8 mouse cellular contexts compared by ENCODE assay signal in the genomic region with DNA sequence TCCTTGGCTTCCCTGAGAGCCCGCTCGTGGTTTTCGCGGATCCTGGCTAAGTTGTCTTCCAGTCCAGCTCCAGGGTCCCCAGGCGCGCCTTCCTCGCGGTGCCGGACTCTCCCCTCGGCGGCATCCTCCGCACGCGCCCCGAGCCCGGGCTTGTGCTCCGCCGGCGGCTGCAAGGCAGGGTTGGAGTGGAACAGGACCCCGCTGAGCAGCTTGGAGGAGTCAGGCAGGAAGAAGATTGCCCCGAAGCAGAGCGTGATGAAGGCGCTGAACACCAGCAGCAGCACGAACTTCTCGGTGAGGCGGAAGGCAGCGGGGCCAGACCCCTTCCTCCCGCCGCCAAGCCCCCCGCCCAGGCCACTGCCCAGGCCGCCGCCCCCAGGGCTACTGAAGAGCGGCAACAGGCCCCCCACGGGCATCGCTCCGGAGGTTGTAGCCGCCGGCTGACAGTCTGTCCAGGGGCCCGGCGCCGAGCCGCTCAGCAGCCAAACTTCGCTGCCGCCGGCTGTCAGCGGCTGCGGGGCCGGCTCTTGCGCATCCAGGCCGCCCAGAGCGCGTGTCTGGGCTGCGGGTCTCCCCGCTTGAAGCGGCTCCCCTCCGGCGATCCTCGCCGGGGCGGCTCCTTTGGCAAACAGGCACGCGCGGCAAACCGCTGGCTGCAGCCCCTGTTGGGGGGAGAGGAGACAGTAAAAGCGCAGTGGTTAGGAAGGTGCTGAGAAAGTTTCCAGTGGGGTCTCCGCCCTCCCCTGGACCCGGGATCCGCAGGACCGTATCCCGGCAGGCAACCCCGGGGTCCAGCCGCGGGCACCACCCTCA. TPM values are rescaled to one million over a fixed set of nuclear protein-coding genes. Genes with fewer than 3 reads are reported as not detected.
DNase-seq lines count a peak whose midpoint lies in the region; TF ChIP-seq lines count a peak whose summit lies in the region.

No protein-coding gene starts in this region.

- TF ChIP-seq RAD21 in MEL (IDR thresholded peaks at IDR 0.05; ENCODE audit: low read depth, low read length): no peak

- peak overlapping the region; percentile 85 to 92 for H3K4me3 ChIP-seq in MEL (ENCODE audit: control insufficient read depth in 1 of 2, insufficient read depth in 1 of 2, low read depth in 2 of 2, low read length in 2 of 2)
- peak overlapping the region; percentile 65 for H3K4me3 ChIP-seq in cortical plate, adult 2 months (ENCODE audit: insufficient read depth, low read length)
- H3K4me3 ChIP-seq in heart, adult 2 months: peak overlapping the region; percentile 85
- peak overlapping the region; percentile 99 for H3K4me3 ChIP-seq in megakaryocyte, embryonic 14.5 days (replicated peaks)

- no peaks in the 10 kb centered on the region for H3K9me3 ChIP-seq in MEL (replicated peaks; ENCODE audit: insufficient read depth, low read length)
- H3K9me3 ChIP-seq in megakaryocyte, embryonic 14.5 days: no peaks in the 10 kb centered on the region

- intact Hi-C loops in heart, adult 2 months (cut with DNase I): loop anchor here (2.0 to 10.0 kb wide), 5 partner anchors 34 to 450 kb away; no protein-coding TSS in a partner anchor

- no peak for TF ChIP-seq CTCF in MEL (IDR thresholded peaks at IDR 0.05 in 2 of 3, conservative IDR thresholded peaks at IDR 0.05 in 1 of 3; ENCODE audit: control insufficient read depth in 1 of 3, insufficient read depth in 1 of 3, low read depth in 2 of 3, low read length in 3 of 3, poor library complexity in 1 of 3, severe bottlenecking in 1 of 3)
- TF ChIP-seq CTCF in cortical plate, adult 2 months (IDR thresholded peaks at IDR 0.05; ENCODE audit: extremely low read depth, insufficient read depth, low read length): no peak
- TF ChIP-seq CTCF in heart, adult 2 months (IDR thresholded peaks at IDR 0.05): no peak

- no peak for TF ChIP-seq POLR2A in MEL (IDR thresholded peaks at IDR 0.05; ENCODE audit: control insufficient read depth in 1 of 2, insufficient read depth in 1 of 2, low read depth in 1 of 2, low read length in 2 of 2, poor library complexity in 1 of 2)
- TF ChIP-seq POLR2A in cortical plate, adult 2 months (IDR thresholded peaks at IDR 0.05; ENCODE audit: extremely low read depth, insufficient read depth, low read length): no peak
- no peak for TF ChIP-seq POLR2A in heart, adult 2 months (IDR thresholded peaks at IDR 0.05; ENCODE audit: insufficient read depth, low read depth, low read length)

- peaks cover 0 to 4% of the 10 kb centered on the region in 2 experiments; a peak in 1 of 4 replicates for H3K36me3 ChIP-seq in MEL (ENCODE audit: control insufficient read depth in 1 of 2, insufficient read depth in 2 of 2, low read length in 2 of 2)
- H3K36me3 ChIP-seq in heart, adult 2 months (ENCODE audit: control insufficient read depth, insufficient read depth, low read length): peaks cover 11% of the 10 kb centered on the region
- peaks cover 42% of the 10 kb centered on the region for H3K36me3 ChIP-seq in megakaryocyte, embryonic 14.5 days (replicated peaks; ENCODE audit: low read length)

- peaks cover 0 to 19% of the 10 kb centered on the region in 2 experiments; a peak in 2 of 4 replicates for H3K4me1 ChIP-seq in MEL (ENCODE audit: control insufficient read depth in 1 of 2, insufficient read depth in 2 of 2, low read length in 2 of 2)
- H3K4me1 ChIP-seq in cortical plate, adult 2 months (ENCODE audit: control insufficient read depth, insufficient read depth, low read length): peaks cover 2% of the 10 kb centered on the region; the same call in 1 of the 2 replicates
- peaks cover 13% of the 10 kb centered on the region for H3K4me1 ChIP-seq in heart, adult 2 months (ENCODE audit: control insufficient read depth, insufficient read depth, low read length)
- H3K4me1 ChIP-seq in megakaryocyte, embryonic 14.5 days: peaks cover 56% of the 10 kb centered on the region

- H3K9ac ChIP-seq in MEL (ENCODE audit: control insufficient read depth, low read depth, low read length, poor library complexity, severe bottlenecking): peak overlapping the region; percentile 87
- peak overlapping the region; percentile 77 for H3K9ac ChIP-seq in heart, adult 2 months (ENCODE audit: low read depth, low read length)

- DNase-seq in B cell, adult 2 months: peak; percentile 57 to 64
- DNase-seq in MEL (ENCODE audit: low read depth, low spot score) (peak; percentile 62), MN1 (ENCODE audit: low spot score) (no peak)
- DNase-seq in heart, adult 2 months: peak; percentile 62 to 72
- peak; percentile 64 for DNase-seq in kidney, postnatal 10 days
- peak; percentile 33 for DNase-seq in spleen, adult 12 weeks (ENCODE audit: low spot score)

- WGBS in heart, adult 2 months: under 1% methylated on average over 73 of the region's 73 CpGs

- TF ChIP-seq EP300 in MEL (IDR thresholded peaks at IDR 0.05; ENCODE audit: low read depth in 1 of 2, low read length in 2 of 2): no peak
- TF ChIP-seq EP300 in heart, adult 2 months (IDR thresholded peaks at IDR 0.05; ENCODE audit: insufficient read depth, low read depth, low read length): no peak

- peaks cover 2 to 10% of the 10 kb centered on the region in 2 experiments for H3K27me3 ChIP-seq in MEL (ENCODE audit: control insufficient read depth in 1 of 2, insufficient read depth in 2 of 2, low read length in 2 of 2)
- no peaks in the 10 kb centered on the region for H3K27me3 ChIP-seq in heart, adult 2 months (ENCODE audit: control insufficient read depth, insufficient read depth, low read length)
- H3K27me3 ChIP-seq in megakaryocyte, embryonic 14.5 days (replicated peaks): no peaks in the 10 kb centered on the region

- peaks cover 8% of the 10 kb centered on the region; the same call in 1 of the 2 replicates for H3K79me2 ChIP-seq in MEL (ENCODE audit: control insufficient read depth, insufficient read depth, low read length, poor library complexity)
- H3K79me2 ChIP-seq in heart, adult 2 months (replicated peaks; ENCODE audit: control insufficient read depth, insufficient read depth, low read length): peaks cover 5% of the 10 kb centered on the region

- no peak overlapping the region for H3K27ac ChIP-seq in MEL (ENCODE audit: control insufficient read depth, low read depth, low read length)
- H3K27ac ChIP-seq in cortical plate, adult 2 months (ENCODE audit: insufficient read depth, low read length): peak overlapping the region; percentile 70
- peak overlapping the region; percentile 94 for H3K27ac ChIP-seq in heart, adult 2 months

TF ChIP-seq in MEL, 35 proteins besides CTCF, POLR2A, EP300 and RAD21:
- TF ChIP-seq CHD2 (IDR thresholded peaks at IDR 0.05; ENCODE audit: low read length) (no peak), POLR2AphosphoS2 (IDR thresholded peaks at IDR 0.05; ENCODE audit: low read length) (no peak), SIN3A (IDR thresholded peaks at IDR 0.05; ENCODE audit: low read length) (peak; percentile 34; the same call in 1 of the 2 replicates), UBTF (IDR thresholded peaks at IDR 0.05; ENCODE audit: borderline replicate concordance, insufficient read depth, low read depth, low read length) (0 out of 2 replicates have a peak, but pooled peaks have one; percentile 19), TBP (IDR thresholded peaks at IDR 0.05; ENCODE audit: low read depth, low read length) (no peak)

RNA-seq across cellular contexts. Expression of a gene that starts 1.6 kb away (rescaled TPM):
- total RNA-seq in MEL (2012; rRNA removed): 5.3 and 7.3 TPM in 2 replicates
- 1 to 10 TPM in 1 of 2 experiments, not detected in 1; 5.8 TPM for polyA plus RNA-seq in MEL (2012; ENCODE audit: insufficient read depth in 1 of 2, insufficient read length in 2 of 2, low read depth in 1 of 2, low replicate concordance in 2 of 2, missing spikeins in 1 of 2)
- 14.5 and 14.6 TPM in 2 replicates for polyA plus RNA-seq in cortical plate, adult 2 months (2012; rRNA removed)
- total RNA-seq in heart, adult 2 months (2021): 10 to 100 TPM; 40.1 to 43.2 TPM
- polyA plus RNA-seq in heart, adult 2 months (2012; rRNA removed): 6.9 and 14.6 TPM in 2 replicates
- polyA plus RNA-seq in megakaryocyte, embryonic 14.5 days (2012; ENCODE audit: insufficient read depth, low replicate concordance): 17.7 and 37.5 TPM in 2 replicates
